Mouse (Mus musculus) heart, adult 9 months (tissue): ENCODE results near the gene Pde4b.
A peak's percentile ranks its signal among the peaks of the same experiment; 100 is the strongest.
"Not testable (repeated sequence)": the region's sequence is repeated elsewhere in the genome, so short reads cannot be mapped to it uniquely, and the experiment has no call there.

ENCODE experiments used
- DNase-seq, 2 experiments: peaks; one replicate each; pipeline ENCODE4 v3.0.0; 2022; ENCODE audit warnings: low spot score in 2 of 2

The Pde4b gene

GRCm38 (mm10) chr4:102087091-102087565 lies at the start of gene Pde4b:
Pde4b (plus strand) TSS chr4:102087543.
- DNase-seq = no peak

GRCm38 (mm10) chr4:102040190-102040589 lies 47.2 kb upstream of the Pde4b start:
- DNase-seq = no peak

- peak; percentile 17 to 46 for DNase-seq
Observed at GRCm38 (mm10) chr4:102045183-102046140, 41.9 kb upstream of the Pde4b start.

- DNase-seq = not testable (repeated sequence)
Observed at GRCm38 (mm10) chr4:102049368-102049767, 38.0 kb upstream of the Pde4b start.

GRCm38 (mm10) chr4:102061322-102061721 lies 26.0 kb upstream of the Pde4b start:
- DNase-seq = no peak

GRCm38 (mm10) chr4:102069314-102069713 lies 18.0 kb upstream of the Pde4b start:
- DNase-seq = no peak

- no peak for DNase-seq
Observed at GRCm38 (mm10) chr4:102086336-102086735, 1.0 kb upstream of the Pde4b start.

- DNase-seq = no peak
Observed at GRCm38 (mm10) chr4:102087566-102088234, 357 bp downstream of the Pde4b start.

- no peak for DNase-seq
Observed at GRCm38 (mm10) chr4:102088235-102088867, 1.0 kb downstream of the Pde4b start.

- no peak for DNase-seq
Observed at GRCm38 (mm10) chr4:102095851-102096250, 8.5 kb downstream of the Pde4b start.

- DNase-seq = no peak
Observed at GRCm38 (mm10) chr4:102102241-102102640, 14.9 kb downstream of the Pde4b start.

- peak in 1 of 2 experiments; percentile 9 for DNase-seq
Observed at GRCm38 (mm10) chr4:102104534-102105014, 17.2 kb downstream of the Pde4b start.

GRCm38 (mm10) chr4:102106771-102107170 lies 19.4 kb downstream of the Pde4b start:
- no peak for DNase-seq

GRCm38 (mm10) chr4:102119454-102119853 lies 32.1 kb downstream of the Pde4b start:
- DNase-seq = no peak

- DNase-seq = no peak
Observed at GRCm38 (mm10) chr4:102136366-102136849, 49.1 kb downstream of the Pde4b start.

- DNase-seq = no peak
Observed at GRCm38 (mm10) chr4:102138346-102138745, 51.0 kb downstream of the Pde4b start.

- no peak for DNase-seq
Observed at GRCm38 (mm10) chr4:102141241-102141640, 53.9 kb downstream of the Pde4b start.

- DNase-seq = no peak
Observed at GRCm38 (mm10) chr4:102148766-102149165, 61.4 kb downstream of the Pde4b start.

- DNase-seq = no peak
Observed at GRCm38 (mm10) chr4:102159178-102159577, 71.8 kb downstream of the Pde4b start.

GRCm38 (mm10) chr4:102171636-102172035 lies 84.3 kb downstream of the Pde4b start:
- no peak for DNase-seq

- no peak for DNase-seq
Observed at GRCm38 (mm10) chr4:102172711-102173213, 85.4 kb downstream of the Pde4b start.

- no peak for DNase-seq
Observed at GRCm38 (mm10) chr4:102175985-102176384, 88.6 kb downstream of the Pde4b start.
